Mouse (Mus musculus): ENCODE measurements at regions not wholly inside any gene's neighbourhood (a gene's known extent, or its start where the extent isn't known, plus 50 kb on each side); places are given as distances from the start of the nearest gene placed in this dataset.
"Not testable (repeated sequence)": the region's sequence is repeated elsewhere in the genome, so short reads cannot be mapped to it uniquely, and the experiment has no call there.

- in situ Hi-C loops (cut with MboI, MseI) = no loop called here
Observed at GRCm38 (mm10) chr14:59075845-59076745, 66.6 kb downstream of the 1700129C05Rik start.

GRCm38 (mm10) chr14:59072323-59073039 lies 70.2 kb downstream of the 1700129C05Rik start:
- in situ Hi-C loops (cut with MboI, MseI) = no loop called here

- in situ Hi-C loops (cut with MboI, MseI) = no loop called here
Observed at GRCm38 (mm10) chr14:59070056-59070455, 72.6 kb downstream of the 1700129C05Rik start.

- in situ Hi-C loops (cut with MboI, MseI) = no loop called here
Observed at GRCm38 (mm10) chr14:59066456-59067220, 76.1 kb downstream of the 1700129C05Rik start.

GRCm38 (mm10) chr14:59063221-59063620 lies 79.5 kb downstream of the 1700129C05Rik start:
- in situ Hi-C loops (cut with MboI, MseI) = no loop called here

GRCm38 (mm10) chr14:59056832-59057231 lies 85.9 kb downstream of the 1700129C05Rik start:
- in situ Hi-C loops (cut with MboI, MseI) = no loop called here

- in situ Hi-C loops (cut with MboI, MseI) = no loop called here
Observed at GRCm38 (mm10) chr14:59055283-59055682, 87.4 kb downstream of the 1700129C05Rik start.

GRCm38 (mm10) chr14:59052421-59052820 lies 90.3 kb downstream of the 1700129C05Rik start:
- in situ Hi-C loops (cut with MboI, MseI) = no loop called here

- in situ Hi-C loops (cut with MboI, MseI) = no loop called here
Observed at GRCm38 (mm10) chr14:59051478-59051879, 91.2 kb downstream of the 1700129C05Rik start.

- in situ Hi-C loops (cut with MboI, MseI) = no loop called here
Observed at GRCm38 (mm10) chr14:59045687-59046086, 97.0 kb downstream of the 1700129C05Rik start.

- in situ Hi-C loops (cut with MboI, MseI) = no loop called here
Observed at GRCm38 (mm10) chr14:59045235-59045634, 97.5 kb downstream of the 1700129C05Rik start.

GRCm38 (mm10) chr14:59042152-59042551 lies 100.5 kb downstream of the 1700129C05Rik start:
- in situ Hi-C loops (cut with MboI, MseI) = no loop called here

- in situ Hi-C loops (cut with MboI, MseI) = not testable (repeated sequence)
Observed at GRCm38 (mm10) chr14:59025757-59026156, 116.9 kb downstream of the 1700129C05Rik start.

GRCm38 (mm10) chr14:59009534-59009933 lies 133.2 kb downstream of the 1700129C05Rik start:
- in situ Hi-C loops (cut with MboI, MseI) = no loop called here

- in situ Hi-C loops (cut with MboI, MseI) = no loop called here
Observed at GRCm38 (mm10) chr14:58999106-58999778, 143.5 kb downstream of the 1700129C05Rik start.

- in situ Hi-C loops (cut with MboI, MseI) = no loop called here
Observed at GRCm38 (mm10) chr14:58994994-58995393, 147.7 kb downstream of the 1700129C05Rik start.

- in situ Hi-C loops (cut with MboI, MseI) = no loop called here
Observed at GRCm38 (mm10) chr14:58989644-58990217, 153.0 kb downstream of the 1700129C05Rik start.

GRCm38 (mm10) chr14:58987688-58988087 lies 155.0 kb downstream of the 1700129C05Rik start:
- in situ Hi-C loops (cut with MboI, MseI) = no loop called here

GRCm38 (mm10) chr14:58985838-58986237 lies 156.9 kb downstream of the 1700129C05Rik start:
- in situ Hi-C loops (cut with MboI, MseI) = no loop called here

GRCm38 (mm10) chr14:58976791-58977190 lies 165.9 kb downstream of the 1700129C05Rik start:
- in situ Hi-C loops (cut with MboI, MseI) = no loop called here

- in situ Hi-C loops (cut with MboI, MseI) = no loop called here
Observed at GRCm38 (mm10) chr14:58969248-58969647, 173.4 kb downstream of the 1700129C05Rik start.
